Mouse (Mus musculus): ENCODE measurements around the gene Rprd1b.
"Not testable (repeated sequence)": the region's sequence is repeated elsewhere in the genome, so short reads cannot be mapped to it uniquely, and the experiment has no call there.

Rprd1b gene

GRCm38 (mm10) chr2:158043504-158043903 is 15.2 kb downstream of the Rprd1b start:
- no peak for DNase-seq (ENCODE audit: low read depth)

- no peak for DNase-seq (ENCODE audit: low read depth)
These were observed 17.9 kb downstream of the Rprd1b start for GRCm38 (mm10) chr2:158046186-158046585.

- peak; percentile 69 for DNase-seq (ENCODE audit: low read depth)
These were observed 19.6 kb downstream of the Rprd1b start for GRCm38 (mm10) chr2:158047903-158048302.

- DNase-seq (ENCODE audit: low read depth), result no peak
These were observed 20.4 kb downstream of the Rprd1b start for GRCm38 (mm10) chr2:158048718-158049117.

- DNase-seq (ENCODE audit: low read depth), result no peak
These were observed 21.8 kb downstream of the Rprd1b start for GRCm38 (mm10) chr2:158050116-158050515.

GRCm38 (mm10) chr2:158054596-158054995 is 26.3 kb downstream of the Rprd1b start:
- no peak for DNase-seq (ENCODE audit: low read depth)

GRCm38 (mm10) chr2:158055383-158055782 is 27.1 kb downstream of the Rprd1b start:
- DNase-seq (ENCODE audit: low read depth), result not testable (repeated sequence)

- DNase-seq (ENCODE audit: low read depth), result no peak
These were observed 28.7 kb downstream of the Rprd1b start for GRCm38 (mm10) chr2:158057030-158057429.

GRCm38 (mm10) chr2:158058534-158058933 is 30.2 kb downstream of the Rprd1b start:
- DNase-seq (ENCODE audit: low read depth), result no peak

- DNase-seq (ENCODE audit: low read depth), result no peak
These were observed 31.4 kb downstream of the Rprd1b start for GRCm38 (mm10) chr2:158059666-158060105.

GRCm38 (mm10) chr2:158063036-158063435 is 34.7 kb downstream of the Rprd1b start:
- DNase-seq (ENCODE audit: low read depth), result no peak

GRCm38 (mm10) chr2:158064571-158065048 is 36.3 kb downstream of the Rprd1b start:
- peak; percentile 7 for DNase-seq (ENCODE audit: low read depth)

GRCm38 (mm10) chr2:158065064-158065463 is 36.8 kb downstream of the Rprd1b start:
- DNase-seq (ENCODE audit: low read depth), result no peak

- no peak for DNase-seq (ENCODE audit: low read depth)
These were observed 38.2 kb downstream of the Rprd1b start for GRCm38 (mm10) chr2:158066456-158066855.

- DNase-seq (ENCODE audit: low read depth), result no peak
These were observed 39.0 kb downstream of the Rprd1b start for GRCm38 (mm10) chr2:158067260-158067824.

- DNase-seq (ENCODE audit: low read depth), result no peak
These were observed 40.2 kb downstream of the Rprd1b start for GRCm38 (mm10) chr2:158068444-158068971.

- DNase-seq (ENCODE audit: low read depth), result no peak
These were observed 42.8 kb downstream of the Rprd1b start for GRCm38 (mm10) chr2:158070885-158071632.

- DNase-seq (ENCODE audit: low read depth), result no peak
These were observed 43.3 kb downstream of the Rprd1b start for GRCm38 (mm10) chr2:158071633-158071995.

- no peak for DNase-seq (ENCODE audit: low read depth)
These were observed 46.5 kb downstream of the Rprd1b start for GRCm38 (mm10) chr2:158074835-158075234.

- DNase-seq (ENCODE audit: low read depth), result no peak
These were observed 48.4 kb downstream of the Rprd1b start for GRCm38 (mm10) chr2:158076690-158077089.

- DNase-seq (ENCODE audit: low read depth), result no peak
These were observed 49.7 kb downstream of the Rprd1b start for GRCm38 (mm10) chr2:158077981-158078380.

GRCm38 (mm10) chr2:158078971-158079370 is 50.7 kb downstream of the Rprd1b start:
- DNase-seq (ENCODE audit: low read depth), result no peak

- DNase-seq (ENCODE audit: low read depth), result no peak
These were observed 51.6 kb downstream of the Rprd1b start for GRCm38 (mm10) chr2:158079843-158080395.

Data from induced T-regulatory cell, adult 2 months (primary cell).